Mouse (Mus musculus): Measurements from ENCODE around the gene Mgst2.

DNA sequence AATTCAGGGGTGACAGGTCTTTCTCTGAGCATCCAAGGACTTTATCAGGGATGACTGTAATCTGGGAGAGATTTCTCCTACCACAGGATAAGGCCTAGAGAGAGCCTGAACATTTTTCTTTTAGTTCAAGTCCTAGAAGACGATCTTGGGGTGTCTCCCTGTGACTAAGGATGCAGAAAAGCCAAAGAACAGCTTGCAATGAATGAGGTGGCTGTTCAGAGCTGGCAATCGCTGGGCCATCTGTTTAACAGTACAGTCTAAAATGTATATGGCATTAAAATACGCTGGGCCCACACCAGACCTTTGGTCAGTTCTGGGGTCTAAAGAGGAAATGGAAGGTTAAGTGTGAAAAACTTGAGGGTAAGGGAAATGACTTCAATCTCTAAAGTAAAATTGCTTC, 67.3 kb downstream of the Mgst2 start:
- TF ChIP-seq CTCF (IDR thresholded peaks at IDR 0.05; ENCODE audit: control insufficient read depth, insufficient read depth, insufficient read length): no peak
- no peak for TF ChIP-seq MAX (IDR thresholded peaks at IDR 0.05)
- no peak for TF ChIP-seq USF1 (IDR thresholded peaks at IDR 0.05; ENCODE audit: low read depth)
- no peak for TF ChIP-seq MYOG (IDR thresholded peaks at IDR 0.05; ENCODE audit: control insufficient read depth, extremely low read depth, insufficient read length)
